Mouse (Mus musculus) limb, embryonic 11.5 days (tissue): Measurements from ENCODE around the gene Megf8. TPM values are rescaled to one million over a fixed set of nuclear protein-coding genes. Genes with fewer than 3 reads are reported as not detected.

Source experiments
- ATAC-seq: fragments of 200-750 bp; cut with Nextera tagmentation; 2 replicates; pipeline ENCODE4 v1.8.0; 2017; ENCODE audit warnings: low read depth; ENCODE audit not compliant: insufficient number of reproducible peaks, low FRiP score, low TSS enrichment
- DNase-seq: peaks from one replicate; pipeline ENCODE4 v3.0.0-alpha.2; 2015; ENCODE audit warnings: low spot score
- H3K27ac ChIP-seq: fragments of 300-500 bp; sonication (generic); replicated peaks from 2 replicates; pipeline ENCODE4 v1.5.1; 2014; ENCODE audit warnings: low read depth, mild to moderate bottlenecking, low read length
- H3K27me3 ChIP-seq: fragments of 300-500 bp; sonication (generic); 2 replicates; pipeline ENCODE4 v1.6.1; 2014; ENCODE audit warnings: mild to moderate bottlenecking, low read length, mixed read lengths; ENCODE audit not compliant: control insufficient read depth, insufficient read depth
- H3K36me3 ChIP-seq: fragments of 300-500 bp; sonication (generic); 2 replicates; pipeline ENCODE4 v1.6.1; 2014; ENCODE audit warnings: mild to moderate bottlenecking, low read length, moderate library complexity, mixed read lengths; ENCODE audit not compliant: control insufficient read depth, insufficient read depth
- H3K4me1 ChIP-seq: fragments of 300-500 bp; sonication (generic); 2 replicates; pipeline ENCODE4 v1.6.1; 2014; ENCODE audit warnings: low read length, mixed read lengths; ENCODE audit not compliant: control insufficient read depth, insufficient read depth
- H3K4me2 ChIP-seq: fragments of 300-500 bp; sonication (generic); 2 replicates; pipeline ENCODE4 v1.6.1; 2014; ENCODE audit warnings: low read depth, mild to moderate bottlenecking, moderate library complexity; ENCODE audit not compliant: severe bottlenecking
- H3K4me3 ChIP-seq: fragments of 300-500 bp; sonication (generic); 2 replicates; pipeline ENCODE4 v1.5.1; 2014; ENCODE audit warnings: low read depth, low read length
- H3K9ac ChIP-seq: fragments of 300-500 bp; sonication (generic); 2 replicates; pipeline ENCODE4 v1.6.1; 2014; ENCODE audit warnings: mild to moderate bottlenecking, low read length
- H3K9me3 ChIP-seq: fragments of 300-500 bp; sonication (generic); 2 replicates; pipeline ENCODE4 v1.6.1; 2016; ENCODE audit warnings: low read length; ENCODE audit not compliant: control insufficient read depth
- WGBS: fragments of 180-500 bp; shearing (Covaris S2); extraction: QIAGEN DNeasy Blood & Tissue Kit; methylation state at CpG from one replicate; pipeline ENCODE4 v1.1.7; 2014; 5-methylcytosine and 5-hydroxymethylcytosine counted together
- polyA plus RNA-seq: library from polyadenylated mRNA; unstranded; fragments of >200 nt; fragmentation: Nextera tagmentation; extraction: Ambion mirVana; gene quantifications from 2 replicates; pipeline ENCODE4 v1.2.1, GENCODE M21; 2014

The Megf8 gene
- polyA plus RNA-seq, 1 experiment from 2014 or later: 14.4 TPM

DNA sequence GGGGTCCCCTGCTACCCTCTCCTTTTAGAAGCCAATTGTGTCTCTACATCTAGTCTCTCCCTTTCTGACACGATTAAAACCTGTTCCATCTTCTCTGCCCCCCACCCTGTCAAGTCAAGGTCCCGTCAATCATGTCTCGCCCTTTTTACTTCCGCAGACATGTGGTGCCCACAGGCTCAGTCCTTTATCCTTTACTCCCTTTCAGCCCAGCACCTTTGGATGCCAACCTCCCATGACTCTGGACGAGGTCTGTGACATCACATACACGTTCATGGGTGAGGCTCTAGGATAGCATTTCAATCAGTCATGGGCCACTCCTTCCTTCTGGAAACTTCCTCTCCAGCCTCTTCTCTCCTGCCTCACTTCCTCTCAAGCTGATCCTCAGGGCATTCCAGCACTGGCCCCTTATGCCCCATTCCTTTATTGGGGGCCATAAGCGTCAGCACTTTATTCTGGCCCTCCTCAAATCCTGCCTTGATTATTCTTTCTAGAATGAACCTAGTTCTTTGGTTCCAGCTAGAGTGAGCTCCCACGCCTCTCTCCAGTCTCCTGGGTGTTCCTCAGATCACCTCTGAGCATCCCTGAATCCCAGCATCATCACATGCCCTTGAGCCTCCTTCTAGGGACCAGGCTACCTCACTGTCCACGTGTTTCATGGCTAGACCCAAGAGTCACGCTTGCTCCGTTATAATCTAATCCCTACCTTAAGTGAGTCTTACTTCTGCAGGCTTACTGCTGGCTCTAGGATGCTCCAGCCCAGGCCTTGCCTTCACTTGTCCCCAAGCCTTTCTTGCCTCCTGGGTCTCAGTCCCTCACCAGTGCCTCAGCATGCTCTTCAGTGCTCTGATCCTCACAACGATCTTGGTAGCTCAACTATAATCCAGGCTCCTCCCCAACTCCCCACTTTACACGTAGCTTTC, 61.5 kb downstream of the Megf8 start:
- peaks cover 10% of the 10 kb centered on the region for H3K4me1 ChIP-seq
- ATAC-seq (no peak), DNase-seq (no peak)
- WGBS: 85% methylated on average over 13 of the region's 13 CpGs
- no peaks in the 10 kb centered on the region for H3K36me3 ChIP-seq
- H3K27ac ChIP-seq: no peak overlapping the region
- no peak overlapping the region; the same call in 1 of the 2 replicates for H3K9ac ChIP-seq
- H3K27me3 ChIP-seq: no peaks in the 10 kb centered on the region
- H3K9me3 ChIP-seq: no peaks in the 10 kb centered on the region
- H3K4me3 ChIP-seq: no peak overlapping the region
- no peak overlapping the region for H3K4me2 ChIP-seq

DNA sequence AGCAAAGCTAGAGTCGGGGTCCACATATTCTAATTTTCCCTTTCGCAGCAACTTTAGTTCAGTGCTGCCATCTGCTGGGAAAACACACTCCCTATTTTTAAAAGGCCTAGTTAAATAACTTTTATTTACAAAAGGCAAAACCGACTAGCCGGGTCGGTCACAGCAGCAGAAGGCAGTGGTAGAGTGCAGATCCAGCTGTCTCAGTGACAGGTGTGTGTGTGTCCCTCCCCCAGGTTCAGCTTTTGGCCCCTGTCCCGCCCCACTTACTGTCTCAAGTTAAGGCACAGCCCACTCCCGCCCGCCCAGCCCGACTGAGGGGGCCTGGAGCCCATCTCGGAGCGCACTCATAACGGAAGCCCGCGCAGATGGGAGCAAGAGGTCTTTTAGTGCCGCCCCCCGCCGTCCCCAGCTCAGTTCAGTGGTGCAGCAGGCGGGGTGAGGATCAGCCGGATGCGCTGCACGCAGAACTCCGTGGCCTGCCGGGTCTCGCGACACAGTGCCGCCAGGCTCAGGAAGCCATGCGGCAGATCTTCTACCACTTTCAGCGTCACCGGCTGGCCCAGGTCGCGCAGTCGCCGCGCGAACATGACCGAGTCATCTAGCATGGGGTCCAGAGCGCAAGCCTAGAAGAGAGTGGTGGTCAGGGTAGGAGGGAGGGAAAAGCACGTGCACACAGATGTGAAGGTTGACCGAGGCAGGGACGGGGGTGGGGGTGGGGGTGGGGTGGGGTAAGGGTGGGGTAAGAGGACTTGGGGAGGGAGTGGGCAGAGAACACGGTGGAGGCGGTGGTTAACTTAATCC, 62.8 kb downstream of the Megf8 start:
- H3K27ac ChIP-seq: no peak overlapping the region; the same call in 1 of the 2 replicates
- 2% methylated on average over 42 of the region's 42 CpGs for WGBS

DNA sequence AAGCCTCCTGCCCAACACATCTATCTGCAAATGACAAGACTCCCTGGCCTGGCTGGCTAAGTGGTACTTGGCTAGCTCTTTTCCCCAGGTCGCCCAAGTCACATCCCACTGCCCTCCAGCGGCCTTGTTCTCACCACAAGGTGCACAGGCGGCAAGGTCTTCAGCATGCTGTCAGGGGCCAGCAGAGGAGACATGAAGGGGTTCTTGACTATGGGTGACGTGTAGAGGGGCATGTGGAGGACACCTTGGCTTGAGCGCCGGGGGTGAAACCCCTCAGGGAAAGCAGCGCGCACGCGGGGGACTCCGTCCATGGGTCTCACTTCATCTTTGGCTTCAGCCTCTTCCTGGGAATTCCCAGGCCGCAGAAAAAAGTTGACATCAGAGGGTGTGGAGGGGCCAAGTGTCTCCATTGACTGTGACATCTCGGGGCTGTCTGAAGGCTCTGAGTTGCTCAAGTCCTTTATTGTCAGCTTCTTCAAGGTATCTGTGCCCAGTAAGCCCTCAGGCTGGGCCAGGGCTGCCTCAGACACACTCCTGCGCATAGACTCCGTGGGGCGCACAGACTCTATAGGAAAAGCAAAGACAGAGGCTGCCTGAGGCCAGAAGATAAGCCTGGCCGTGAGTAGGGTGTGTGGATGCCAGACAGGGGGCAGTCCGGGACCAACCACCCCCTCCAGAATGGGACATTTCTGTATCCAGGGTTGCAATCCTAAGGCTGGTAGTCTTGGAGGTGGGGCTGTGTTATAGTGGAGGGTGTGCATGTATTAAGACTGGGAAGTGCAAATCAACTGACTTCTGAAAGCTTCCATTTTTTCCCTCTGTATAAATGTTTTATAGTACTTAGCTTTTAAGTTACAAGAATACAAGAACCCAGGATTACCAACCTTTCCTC, 63.7 kb downstream of the Megf8 start:
- ATAC-seq (no peak), DNase-seq (no peak)
- Histone ChIP-seq H3K9ac (no peak overlapping the region), H3K4me2 (peak overlapping the region; percentile 89), H3K9me3 (no peaks in the 10 kb centered on the region), H3K27me3 (no peaks in the 10 kb centered on the region), H3K27ac (no peak overlapping the region), H3K4me1 (peaks cover 8% of the 10 kb centered on the region; the same call in 1 of the 2 replicates), H3K4me3 (peak overlapping the region; percentile 34; the same call in 1 of the 2 replicates), H3K36me3 (peaks cover 8% of the 10 kb centered on the region; the same call in 1 of the 2 replicates)
- 58% methylated on average over 18 of the region's 18 CpGs for WGBS

More for the DNA sequence above, 62.8 kb downstream of the Megf8 start:
- DNase-seq (peak; percentile 73), ATAC-seq (peak; percentile 76)
- Histone ChIP-seq H3K27me3 (no peaks in the 10 kb centered on the region), H3K4me1 (peaks cover 8% of the 10 kb centered on the region; the same call in 1 of the 2 replicates), H3K9me3 (no peaks in the 10 kb centered on the region), H3K36me3 (peaks cover 4% of the 10 kb centered on the region; the same call in 1 of the 2 replicates), H3K4me2 (peak overlapping the region; percentile 89), H3K4me3 (peak overlapping the region; percentile 34), H3K9ac (peak overlapping the region; percentile 60)

DNA sequence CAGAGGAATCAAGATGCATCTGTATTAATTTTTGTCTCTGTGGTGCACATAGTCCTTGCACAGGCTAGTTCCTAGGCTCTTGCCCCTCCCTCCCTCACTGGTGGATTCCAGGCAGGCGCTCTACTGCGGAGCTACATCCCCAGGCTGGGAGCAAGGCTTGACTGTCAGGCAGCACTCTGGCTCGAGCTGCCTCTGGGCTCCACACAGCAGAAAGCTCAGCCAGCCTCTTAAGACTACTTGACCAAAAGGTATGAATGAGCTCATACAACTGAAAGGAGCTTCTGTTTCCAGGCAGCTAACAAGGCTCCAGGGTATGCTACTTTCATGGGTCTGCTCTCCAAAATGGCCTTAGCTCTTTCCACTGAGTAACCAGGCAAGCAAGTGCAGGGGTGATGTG, 64.3 kb downstream of the Megf8 start:
- ATAC-seq (no peak), DNase-seq (no peak)
- no peaks in the 10 kb centered on the region for H3K9me3 ChIP-seq
- peaks cover 8% of the 10 kb centered on the region; the same call in 1 of the 2 replicates for H3K4me1 ChIP-seq
- H3K9ac ChIP-seq: no peak overlapping the region
- H3K27ac ChIP-seq: no peak overlapping the region
- no peaks in the 10 kb centered on the region for H3K27me3 ChIP-seq
- H3K36me3 ChIP-seq: peaks cover 8% of the 10 kb centered on the region; the same call in 1 of the 2 replicates
- no peak overlapping the region for H3K4me2 ChIP-seq
- WGBS: 41% methylated on average over 3 of the region's 3 CpGs
- H3K4me3 ChIP-seq: no peak overlapping the region

DNA sequence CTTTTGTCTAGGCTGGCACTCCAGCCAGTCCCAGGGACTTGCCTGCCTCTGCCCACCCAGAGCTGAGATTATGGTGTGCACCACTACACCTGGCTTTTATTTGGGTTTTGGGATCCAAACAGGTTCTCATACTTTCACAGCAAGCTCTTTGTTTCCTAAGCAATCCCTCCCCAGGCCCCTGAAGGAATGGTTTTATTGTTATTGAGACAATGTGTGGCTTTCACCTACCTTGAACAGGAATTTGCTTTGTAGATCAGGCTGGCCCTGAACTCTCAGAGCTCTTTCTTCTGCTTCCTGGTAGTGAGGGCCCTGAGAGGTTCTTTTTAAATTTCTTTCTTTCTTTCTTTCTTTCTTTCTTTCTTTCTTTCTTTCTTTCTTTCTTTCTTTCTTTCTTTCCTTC, 65.6 kb downstream of the Megf8 start:
- DNase-seq (no peak), ATAC-seq (no peak)
- no peak overlapping the region for H3K9ac ChIP-seq
- H3K4me3 ChIP-seq: no peak overlapping the region
- H3K27me3 ChIP-seq: no peaks in the 10 kb centered on the region
- H3K4me2 ChIP-seq: no peak overlapping the region
- H3K4me1 ChIP-seq: peaks cover 6% of the 10 kb centered on the region; the same call in 1 of the 2 replicates
- H3K27ac ChIP-seq: no peak overlapping the region
- no peaks in the 10 kb centered on the region for H3K9me3 ChIP-seq
- peaks cover 8% of the 10 kb centered on the region; the same call in 1 of the 2 replicates for H3K36me3 ChIP-seq

DNA sequence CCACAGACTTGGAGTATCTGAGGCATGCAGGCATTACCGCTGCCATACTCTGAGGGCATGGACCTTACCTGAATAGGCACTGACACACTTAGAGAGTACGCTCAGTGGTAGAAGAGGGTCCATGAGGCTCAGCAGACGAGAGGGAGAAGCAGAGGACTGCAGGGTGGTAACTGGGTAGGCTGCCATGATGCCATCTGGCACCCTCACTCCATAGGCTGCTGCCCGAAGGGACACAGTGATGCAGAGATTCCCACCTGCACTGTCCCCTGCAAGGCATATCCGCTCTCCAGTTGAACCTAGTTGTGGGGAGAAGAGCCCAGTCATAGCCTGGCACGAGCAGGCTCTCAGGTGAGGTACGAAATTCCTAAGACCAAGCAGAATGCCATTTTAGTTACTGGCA, 66.4 kb downstream of the Megf8 start:
- no peak overlapping the region for H3K27ac ChIP-seq
- H3K27me3 ChIP-seq: no peaks in the 10 kb centered on the region
- H3K4me3 ChIP-seq: no peak overlapping the region
- no peak for ATAC-seq
- peaks cover 6% of the 10 kb centered on the region; the same call in 1 of the 2 replicates for H3K4me1 ChIP-seq
- no peak for DNase-seq
- WGBS: 88% methylated on average over 7 of the region's 7 CpGs
- no peak overlapping the region for H3K9ac ChIP-seq
- no peak overlapping the region for H3K4me2 ChIP-seq
- H3K9me3 ChIP-seq: no peaks in the 10 kb centered on the region
- peaks cover 8% of the 10 kb centered on the region; the same call in 1 of the 2 replicates for H3K36me3 ChIP-seq

DNA sequence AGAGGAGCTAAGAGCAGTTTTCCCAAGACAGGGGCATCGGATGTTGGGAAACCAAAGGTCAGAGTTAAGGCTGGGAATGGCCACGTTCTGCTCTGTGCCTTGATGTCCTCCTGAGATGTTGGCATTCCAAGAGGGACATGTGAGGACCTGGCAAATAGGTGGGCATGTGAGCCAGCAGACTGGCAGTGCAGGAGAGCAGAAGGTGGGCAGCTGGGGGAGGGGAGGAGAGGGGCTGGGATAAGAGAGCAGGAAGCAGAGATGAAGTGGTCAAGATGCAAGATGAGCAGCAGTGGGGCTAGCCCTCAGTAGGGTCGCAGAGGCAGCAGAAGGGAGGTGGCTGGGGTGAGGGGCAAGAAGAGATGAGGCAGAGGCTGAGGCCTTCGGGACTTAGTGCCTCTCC, 66.9 kb downstream of the Megf8 start:
- Histone ChIP-seq H3K4me2 (no peak overlapping the region), H3K27ac (no peak overlapping the region), H3K9me3 (no peaks in the 10 kb centered on the region), H3K36me3 (peaks cover 8% of the 10 kb centered on the region; the same call in 1 of the 2 replicates), H3K4me1 (peaks cover 6% of the 10 kb centered on the region; the same call in 1 of the 2 replicates), H3K4me3 (no peak overlapping the region), H3K27me3 (no peaks in the 10 kb centered on the region), H3K9ac (no peak overlapping the region)
- 84% methylated on average over 4 of the region's 4 CpGs for WGBS
- ATAC-seq: no peak
- no peak for DNase-seq
